Mouse (Mus musculus): ENCODE data around the gene Slc5a3.

Gene Slc5a3

GRCm38 (mm10) chr16:92127226-92127625, 69.1 kb downstream of the Slc5a3 start:
- DNase-seq, result no peak

- DNase-seq, result no peak
These were observed 69.5 kb downstream of the Slc5a3 start for GRCm38 (mm10) chr16:92127666-92128065.

GRCm38 (mm10) chr16:92129843-92130242, 71.7 kb downstream of the Slc5a3 start:
- DNase-seq, result no peak

GRCm38 (mm10) chr16:92132511-92132910, 74.4 kb downstream of the Slc5a3 start:
- no peak for DNase-seq

GRCm38 (mm10) chr16:92134148-92134764, 76.1 kb downstream of the Slc5a3 start:
- DNase-seq, result no peak

- no peak for DNase-seq
These were observed 78.2 kb downstream of the Slc5a3 start for GRCm38 (mm10) chr16:92136275-92136674.
